Mouse (Mus musculus) limb, embryonic 14.5 days (tissue): ENCODE results near the gene Prm2. TPM values are rescaled to one million over a fixed set of nuclear protein-coding genes. Genes with fewer than 3 reads are reported as not detected.
"Not testable (repeated sequence)": the region's sequence is repeated elsewhere in the genome, so short reads cannot be mapped to it uniquely, and the experiment has no call there.

Experiments used
- ATAC-seq: fragments of 200-750 bp; cut with Nextera tagmentation; 2 replicates; pipeline ENCODE4 v1.8.0; 2017; ENCODE audit warnings: low read depth, moderate number of reproducible peaks, moderate TSS enrichment; ENCODE audit not compliant: low FRiP score
- DNase-seq: peaks from one replicate; pipeline ENCODE4 v3.0.0-alpha.2; 2015; ENCODE audit warnings: low spot score
- H3K27ac ChIP-seq: fragments of 300-500 bp; sonication (generic); replicated peaks from 2 replicates; pipeline ENCODE4 v1.5.1; 2014; ENCODE audit warnings: low read depth, mild to moderate bottlenecking, low read length, moderate library complexity, mixed read lengths
- H3K27me3 ChIP-seq: fragments of 300-500 bp; sonication (generic); 2 replicates; pipeline ENCODE4 v1.6.1; 2014; ENCODE audit warnings: low read length, mixed read lengths; ENCODE audit not compliant: control insufficient read depth, insufficient read depth
- H3K36me3 ChIP-seq: fragments of 300-500 bp; sonication (generic); 2 replicates; pipeline ENCODE4 v1.6.1; 2014; ENCODE audit warnings: mild to moderate bottlenecking, low read length, moderate library complexity, mixed read lengths; ENCODE audit not compliant: control insufficient read depth, insufficient read depth
- H3K4me1 ChIP-seq: fragments of 300-500 bp; sonication (generic); 2 replicates; pipeline ENCODE4 v1.6.1; 2014; ENCODE audit warnings: antibody characterized with exemption, low read length, mixed read lengths; ENCODE audit not compliant: control insufficient read depth, insufficient read depth
- H3K4me2 ChIP-seq: fragments of 300-500 bp; sonication (generic); replicated peaks from 2 replicates; pipeline ENCODE4 v1.6.1; 2014; ENCODE audit warnings: low read depth, mild to moderate bottlenecking, low read length, moderate library complexity; ENCODE audit not compliant: severe bottlenecking
- H3K4me3 ChIP-seq: fragments of 300-500 bp; sonication (generic); replicated peaks from 2 replicates; pipeline ENCODE4 v1.5.1; 2014; ENCODE audit warnings: low read length
- H3K9ac ChIP-seq: fragments of 300-500 bp; sonication (generic); 2 replicates; pipeline ENCODE4 v1.6.1; 2014; ENCODE audit warnings: mild to moderate bottlenecking, low read depth, low read length, moderate library complexity; ENCODE audit not compliant: severe bottlenecking
- H3K9me3 ChIP-seq: fragments of 300-500 bp; sonication (generic); 2 replicates; pipeline ENCODE4 v1.6.1; 2016; ENCODE audit warnings: low read length; ENCODE audit not compliant: control insufficient read depth
- POLR2A ChIP-seq: fragments of 200-500 bp; IDR thresholded peaks from 2 replicates; pipeline ENCODE4 v1.8.0; 2012; ENCODE audit warnings: inconsistent platforms, mild to moderate bottlenecking, moderate library complexity, borderline replicate concordance; ENCODE audit not compliant: insufficient read depth, insufficient read length; ENCODE audit errors: extremely low read depth
- WGBS: fragments of 180-500 bp; shearing (Covaris S2); extraction: QIAGEN DNeasy Blood & Tissue Kit; methylation state at CpG from one replicate; pipeline ENCODE4 v1.1.7; 2014; 5-methylcytosine and 5-hydroxymethylcytosine counted together
- polyA plus RNA-seq, 2 experiments: library from polyadenylated mRNA; depleted of rRNA in 1 of 2; stranded (reverse) in 1 of 2; unstranded in 1 of 2; fragments of >200 nt; fragmentation: Nextera tagmentation in 1 of 2; extraction: Ambion mirVana in 1 of 2; gene quantifications; 2 replicates each; pipeline versions ENCODE4 v1.2.1 to v1.2.3; 2012 to 2014

Prm2 gene
- polyA plus RNA-seq, 2 experiments, result not detected

DNA sequence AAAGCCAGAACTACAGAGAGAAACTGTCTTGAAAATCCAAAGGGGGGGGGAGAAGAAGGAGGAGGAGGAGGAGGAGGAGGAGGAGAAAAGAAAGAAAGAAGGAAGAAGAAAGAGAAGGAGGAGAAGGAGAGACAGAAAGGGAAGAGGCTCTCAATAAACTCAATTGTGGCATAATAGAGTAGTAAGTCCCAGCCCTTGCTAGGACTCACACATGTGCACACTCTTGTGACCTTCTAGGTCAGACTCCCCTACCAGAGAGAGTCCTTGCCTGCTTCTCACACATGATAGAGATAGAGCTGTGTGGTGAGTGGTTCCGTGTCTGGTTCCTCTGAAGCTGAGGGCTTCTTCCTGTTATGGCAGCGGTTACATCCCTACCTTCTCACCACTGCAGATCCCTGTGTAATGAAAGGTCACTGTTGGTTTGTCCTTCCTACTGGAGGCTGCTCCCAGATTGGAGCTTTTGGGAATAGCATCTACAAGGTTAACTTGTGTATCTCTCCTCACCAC, 17.0 kb upstream of the Prm2 start, which contains the start of gene Gm11172:
Gene Gm11172, plus strand, starts transcription at position 51 of the 507 bp plus-strand sequence.
- WGBS, result 84% methylated on average over 2 of the region's 2 CpGs
- Histone ChIP-seq H3K4me2 (no peak within 1 kb of the TSS), H3K27ac (no peak within 1 kb of the TSS), H3K9ac (no peak within 1 kb of the TSS), H3K4me1 (no peaks in the 10 kb centered on the region), H3K4me3 (no peak within 1 kb of the TSS), H3K36me3 (no peaks in the 10 kb centered on the region), H3K27me3 (no peaks in the 10 kb centered on the region), H3K9me3 (no peaks in the 10 kb centered on the region)
- no peak for DNase-seq
- no peak for TF ChIP-seq POLR2A
- no peak for ATAC-seq

DNA sequence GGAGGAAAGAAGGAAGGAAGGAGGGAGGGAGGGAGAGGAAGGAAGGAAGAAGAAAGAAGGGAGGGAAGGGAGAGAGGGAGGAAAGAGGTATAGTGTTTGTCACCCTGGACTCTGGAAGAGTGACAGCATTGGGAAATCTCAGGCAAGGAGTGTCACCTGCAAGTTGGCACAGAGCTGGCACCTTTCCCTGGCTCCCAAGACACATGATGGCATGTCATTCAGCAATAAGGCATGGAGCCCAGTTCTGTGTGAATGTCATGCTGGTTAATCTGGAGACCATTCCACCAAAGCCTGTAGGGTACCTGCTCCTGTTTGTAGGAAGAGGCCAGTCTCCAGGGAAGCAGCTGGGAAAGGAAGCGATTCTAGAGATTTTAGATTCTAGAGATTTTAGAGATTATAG, 14.4 kb upstream of the Prm2 start:
- Histone ChIP-seq H3K9me3 (no peaks in the 10 kb centered on the region), H3K4me3 (no peak overlapping the region), H3K27ac (no peak overlapping the region), H3K9ac (no peak overlapping the region), H3K4me2 (no peak overlapping the region), H3K4me1 (0 out of 2 replicates have a peak, but pooled peaks cover 4% of the 10 kb centered on the region), H3K36me3 (no peaks in the 10 kb centered on the region), H3K27me3 (no peaks in the 10 kb centered on the region)
- DNase-seq (no peak), ATAC-seq (no peak)
- no peak for TF ChIP-seq POLR2A
- 100% methylated on average over 1 of the region's 1 CpGs for WGBS

DNA sequence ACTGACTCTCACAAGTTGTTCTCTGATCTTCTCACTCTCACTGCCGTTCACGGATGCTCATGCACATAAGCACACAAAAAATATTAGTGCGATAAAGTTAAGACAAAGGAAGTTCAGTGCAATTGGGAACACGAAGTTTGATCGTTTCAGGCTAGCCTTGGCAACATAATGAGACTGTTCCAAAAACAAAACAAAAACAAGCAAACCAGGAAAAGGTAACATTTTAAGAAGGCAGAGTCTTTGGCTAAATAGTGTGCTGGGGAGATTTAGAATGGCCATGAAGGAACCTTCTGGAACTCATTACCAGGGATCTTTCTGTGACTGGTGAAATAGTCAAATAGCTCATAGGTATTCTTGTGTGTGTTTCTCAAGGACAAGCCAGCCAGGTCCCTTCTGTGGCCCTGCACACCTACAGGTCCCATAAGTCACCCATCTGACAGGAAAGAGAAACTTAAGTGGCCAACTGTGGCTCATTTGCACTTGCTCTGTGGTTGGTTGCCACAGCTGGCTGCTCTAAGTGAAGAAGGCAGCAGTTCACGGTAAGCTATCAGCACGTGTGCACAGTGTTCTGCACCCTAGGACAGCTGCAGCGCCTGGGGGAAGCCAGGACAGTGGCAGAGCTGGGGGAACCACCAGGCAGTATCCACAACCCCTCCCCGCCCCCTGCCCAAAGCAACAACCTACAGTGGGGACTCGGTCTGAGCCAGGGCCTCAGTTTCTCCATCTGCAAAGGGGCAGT, 10.0 kb upstream of the Prm2 start, which contains the start of gene Prm1:
Gene Prm1, minus strand, starts transcription at position 51 of the 739 bp plus-strand sequence.
- H3K9ac ChIP-seq, result no peak within 1 kb of the TSS
- 0 out of 2 replicates have a peak, but pooled peaks cover 4% of the 10 kb centered on the region for H3K4me1 ChIP-seq
- DNase-seq (no peak), ATAC-seq (no peak)
- H3K4me3 ChIP-seq, result no peak within 1 kb of the TSS
- no peak for TF ChIP-seq POLR2A
- no peaks in the 10 kb centered on the region for H3K36me3 ChIP-seq
- H3K4me2 ChIP-seq, result no peak within 1 kb of the TSS
- 62% methylated on average over 10 of the region's 10 CpGs for WGBS
- no peak within 1 kb of the TSS for H3K27ac ChIP-seq
- no peaks in the 10 kb centered on the region for H3K27me3 ChIP-seq
- no peaks in the 10 kb centered on the region for H3K9me3 ChIP-seq

DNA sequence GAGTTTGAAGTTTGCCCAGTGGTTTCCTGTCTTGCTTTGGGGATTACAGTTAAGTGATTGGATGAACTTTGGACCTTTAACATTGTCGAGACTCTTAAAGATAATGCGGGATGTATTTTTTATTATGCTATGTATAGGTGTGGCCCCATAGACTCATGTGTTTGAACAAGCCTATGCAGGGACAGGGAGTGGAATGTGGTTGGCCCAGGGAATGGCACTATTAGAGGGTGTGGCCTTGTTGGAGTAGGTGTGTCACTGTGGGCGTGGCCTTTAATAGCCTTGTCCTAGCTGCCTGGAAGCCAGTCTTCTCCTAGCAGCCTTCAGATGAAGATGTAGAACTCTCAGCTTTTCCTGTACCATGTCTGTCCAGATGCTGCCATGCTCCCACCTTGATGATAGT, 6.5 kb upstream of the Prm2 start:
- not testable (repeated sequence) for H3K27ac ChIP-seq, DNase-seq, H3K27me3 ChIP-seq, H3K4me1 ChIP-seq, H3K4me3 ChIP-seq, H3K4me2 ChIP-seq, H3K9me3 ChIP-seq, ATAC-seq, H3K9ac ChIP-seq, H3K36me3 ChIP-seq
- 83% methylated on average over 3 of the region's 3 CpGs for WGBS

DNA sequence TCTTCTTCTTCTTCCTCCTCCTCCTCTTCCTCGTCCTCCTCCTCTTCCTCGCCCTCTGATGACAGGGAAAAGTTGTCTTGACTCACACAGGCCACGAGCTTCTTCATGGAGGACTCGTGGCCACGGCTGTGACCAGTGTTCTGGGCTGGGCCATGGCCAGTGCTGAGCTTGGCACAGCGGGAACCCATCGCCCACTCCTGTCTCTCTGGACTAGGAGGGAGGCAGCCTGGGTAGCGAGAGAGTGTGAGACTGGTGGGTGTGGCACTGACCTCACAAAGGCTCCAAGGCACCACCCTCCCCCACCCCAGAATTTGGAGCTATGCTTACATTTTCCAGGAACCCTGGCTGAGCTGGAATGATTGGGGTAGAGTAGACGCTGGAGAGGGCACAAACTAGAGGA, 5.2 kb downstream of the Prm2 start, which contains the start of gene Prm3:
Gene Prm3, minus strand, starts transcription at position 213 of the 400 bp plus-strand sequence.
- Histone ChIP-seq H3K9me3 (no peaks in the 10 kb centered on the region), H3K4me2 (no peak within 1 kb of the TSS), H3K27ac (no peak within 1 kb of the TSS), H3K9ac (no peak within 1 kb of the TSS), H3K27me3 (0 out of 2 replicates have a peak, but pooled peaks cover 2% of the 10 kb centered on the region), H3K4me3 (no peak within 1 kb of the TSS), H3K36me3 (no peaks in the 10 kb centered on the region), H3K4me1 (peaks cover 6% of the 10 kb centered on the region; the same call in 1 of the 2 replicates)
- 64% methylated on average over 9 of the region's 9 CpGs for WGBS
- DNase-seq (no peak), ATAC-seq (no peak)
- no peak for TF ChIP-seq POLR2A
